Mouse (Mus musculus) liver, embryonic 14.5 days (tissue): ENCODE measurements at regions not wholly inside any gene's neighbourhood (a gene's known extent, or its start where the extent isn't known, plus 50 kb on each side); places are given as distances from the start of the nearest gene placed in this dataset.

Experiments used
- CTCF ChIP-seq: IDR thresholded peaks from 2 replicates; pipeline ENCODE4 v1.5.1; 2016; ENCODE audit warnings: antibody characterized with exemption, low read depth, control low read depth
- EP300 ChIP-seq: IDR thresholded peaks from 2 replicates; pipeline ENCODE4 v1.6.1; 2016; ENCODE audit warnings: antibody characterized with exemption, low read depth

- TF ChIP-seq CTCF, result no peak
- no peak for TF ChIP-seq EP300
Measured at GRCm38 (mm10) chrX:134874696-134875095, 65.7 kb upstream of the Armcx2 start.
